Mouse (Mus musculus) testis, adult 2 months (tissue): Measurements from ENCODE around the gene Atp9a.

Source experiments
- CTCF ChIP-seq: fragments of 200-500 bp; IDR thresholded peaks from 2 replicates; pipeline ENCODE4 v1.5.1; 2012; ENCODE audit warnings: low read depth, mild to moderate bottlenecking, inconsistent platforms, low read length, moderate library complexity; ENCODE audit not compliant: control insufficient read depth, insufficient read depth, insufficient replicate concordance
- POLR2A ChIP-seq: fragments of 200-500 bp; IDR thresholded peaks from 2 replicates; pipeline ENCODE4 v1.6.1; 2012; ENCODE audit warnings: low read depth, mild to moderate bottlenecking, inconsistent platforms, low read length, moderate library complexity; ENCODE audit not compliant: control insufficient read depth

GRCm38 (mm10) chr2:168702266-168702665 lies 39.9 kb downstream of the Atp9a start:
- TF ChIP-seq POLR2A = no peak
- TF ChIP-seq CTCF = no peak
